Mouse (Mus musculus) lung, postnatal 25 days (tissue): ENCODE results near the gene Cep85l.

Source experiments
- DNase-seq: peaks from one replicate; pipeline ENCODE4 v3.0.0; 2022; ENCODE audit warnings: low spot score

Cep85l gene

GRCm38 (mm10) chr10:53379709-53380106 lies at the start of gene Cep85l:
Gene Cep85l, minus strand, starts transcription at chr10:53379947.
- DNase-seq, result peak; percentile 88

GRCm38 (mm10) chr10:53428695-53429447 lies 49.1 kb upstream of the Cep85l start:
- DNase-seq, result no peak

GRCm38 (mm10) chr10:53426524-53426923 lies 46.8 kb upstream of the Cep85l start:
- no peak for DNase-seq

DNA sequence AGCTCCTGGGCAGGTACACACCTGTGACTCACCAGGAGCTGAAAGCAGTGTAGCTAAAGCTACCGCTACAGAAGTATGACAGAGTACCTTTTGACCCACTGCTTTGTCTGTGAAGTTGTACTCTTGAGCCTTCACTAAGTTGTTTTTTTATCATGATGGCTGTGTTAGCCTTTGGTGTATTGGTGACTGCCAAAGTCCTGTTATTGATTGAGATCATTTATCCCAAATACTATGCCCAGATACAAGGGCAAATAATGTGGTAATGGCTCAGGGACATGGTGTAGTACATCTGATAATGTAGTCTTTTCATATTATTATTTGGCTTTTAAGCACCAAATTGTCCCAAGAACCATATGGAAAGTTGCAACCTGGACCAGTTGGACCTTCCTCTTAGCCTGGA lies 43.3 kb upstream of the Cep85l start:
- no peak for DNase-seq

DNA sequence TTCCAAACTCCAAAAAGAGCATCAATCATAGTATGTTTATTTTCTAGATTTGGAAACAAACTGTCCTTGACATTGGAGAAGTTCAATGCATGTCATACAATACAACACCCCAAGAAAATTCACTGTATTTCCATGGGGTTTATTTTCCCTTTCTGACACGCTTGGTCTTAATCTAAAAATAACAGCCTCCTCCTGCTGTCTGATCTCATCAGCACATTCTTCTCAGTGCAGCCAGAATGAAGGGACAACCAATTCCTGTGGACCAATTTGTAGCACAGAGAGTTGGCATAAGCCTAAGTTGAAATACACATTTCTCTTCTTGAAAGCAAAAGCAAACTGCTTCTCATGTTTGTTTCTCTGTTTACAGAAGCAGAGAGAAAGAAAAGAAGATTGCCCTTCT lies 42.5 kb upstream of the Cep85l start:
- DNase-seq, result peak; percentile 24

- no peak for DNase-seq
Measured at GRCm38 (mm10) chr10:53421613-53422012, 41.9 kb upstream of the Cep85l start.

DNA sequence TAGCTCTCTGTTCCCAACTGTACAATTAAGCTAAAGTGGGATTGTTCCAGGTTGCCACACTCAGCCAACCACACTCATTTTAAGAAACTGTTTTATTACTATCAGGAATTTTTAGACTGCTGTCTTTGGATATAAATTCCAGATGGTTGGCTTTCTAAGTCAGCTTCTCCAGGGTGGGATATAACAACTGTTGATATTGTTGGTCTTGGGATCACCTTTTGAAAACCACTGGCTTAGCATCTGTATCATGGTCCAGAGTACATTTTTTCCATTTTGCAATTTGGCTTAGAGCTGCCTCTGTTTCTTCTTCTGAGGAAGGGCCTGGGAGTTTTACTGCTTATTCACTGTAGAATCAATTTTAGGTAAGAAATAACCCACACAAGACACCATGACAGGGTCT lies 40.3 kb upstream of the Cep85l start:
- DNase-seq, result no peak

GRCm38 (mm10) chr10:53419139-53419935 lies 39.6 kb upstream of the Cep85l start:
- DNase-seq, result no peak

DNA sequence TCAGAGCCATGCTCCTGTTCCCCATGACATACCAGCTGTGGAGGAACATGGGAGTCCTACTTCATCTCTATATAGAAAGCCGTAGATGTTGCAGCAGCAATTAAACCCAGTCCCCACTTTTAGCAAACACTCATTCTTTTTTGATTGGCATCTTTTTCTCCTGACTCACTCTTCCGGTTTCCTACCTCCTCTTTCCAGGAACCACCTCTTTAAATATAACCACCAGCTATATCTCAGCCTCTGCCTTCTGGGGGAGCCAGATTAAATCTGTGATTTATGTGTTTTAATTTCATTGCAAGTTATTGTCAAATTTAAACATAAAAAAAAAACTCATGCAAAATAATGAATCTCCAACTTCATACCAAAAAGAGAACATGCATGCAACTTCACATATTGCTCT lies 37.3 kb upstream of the Cep85l start:
- no peak for DNase-seq

GRCm38 (mm10) chr10:53416152-53416712 lies 36.5 kb upstream of the Cep85l start:
- DNase-seq, result no peak

GRCm38 (mm10) chr10:53415252-53415651 lies 35.5 kb upstream of the Cep85l start:
- DNase-seq, result no peak

DNA sequence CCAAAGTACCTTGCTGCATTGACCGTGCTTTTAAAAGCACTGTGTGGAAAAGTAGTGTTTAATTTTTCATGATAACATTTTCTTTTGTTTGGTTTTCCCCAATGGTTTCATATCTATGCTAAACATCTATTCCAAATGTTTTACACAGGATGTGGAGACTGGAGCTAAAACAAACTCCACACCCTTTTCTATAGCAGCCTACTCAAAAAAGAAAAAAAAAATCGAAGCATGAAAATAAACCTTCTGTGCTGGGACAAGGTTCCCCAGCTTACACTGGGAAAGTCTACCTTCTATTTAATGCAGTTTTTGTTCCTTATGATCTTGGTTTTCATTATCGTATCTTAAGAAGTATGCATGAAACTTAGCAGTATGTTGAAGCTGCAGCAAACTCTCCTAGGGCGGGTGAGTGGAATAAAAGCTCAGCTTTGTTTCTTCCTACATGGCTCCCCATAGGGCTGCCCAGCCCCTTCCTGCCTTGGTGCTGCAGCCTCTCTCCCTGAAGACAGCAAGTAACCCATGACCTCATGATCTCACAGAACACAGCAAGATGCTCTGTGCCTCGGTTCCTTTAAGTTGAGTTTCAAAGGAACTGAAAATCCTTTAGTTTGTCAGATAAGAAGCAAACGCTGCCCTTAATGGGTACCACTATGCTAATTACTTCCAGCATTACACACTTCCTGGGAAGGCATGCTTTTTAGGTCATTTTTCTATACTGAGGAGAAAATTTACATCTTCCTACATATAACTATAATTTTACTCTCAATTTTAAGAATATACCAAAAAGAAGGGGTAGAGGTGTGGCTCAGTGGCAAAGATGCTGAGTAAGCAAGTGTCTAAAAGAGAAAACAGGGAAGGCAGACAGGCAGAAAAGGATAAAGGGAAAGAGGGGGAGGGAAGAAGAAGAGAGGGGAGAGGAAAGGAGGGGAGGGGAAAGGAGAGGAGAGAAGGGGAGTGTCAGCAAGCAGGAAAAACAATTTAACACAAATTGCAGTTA lies 34.6 kb upstream of the Cep85l start:
- DNase-seq, result peak; percentile 36

DNA sequence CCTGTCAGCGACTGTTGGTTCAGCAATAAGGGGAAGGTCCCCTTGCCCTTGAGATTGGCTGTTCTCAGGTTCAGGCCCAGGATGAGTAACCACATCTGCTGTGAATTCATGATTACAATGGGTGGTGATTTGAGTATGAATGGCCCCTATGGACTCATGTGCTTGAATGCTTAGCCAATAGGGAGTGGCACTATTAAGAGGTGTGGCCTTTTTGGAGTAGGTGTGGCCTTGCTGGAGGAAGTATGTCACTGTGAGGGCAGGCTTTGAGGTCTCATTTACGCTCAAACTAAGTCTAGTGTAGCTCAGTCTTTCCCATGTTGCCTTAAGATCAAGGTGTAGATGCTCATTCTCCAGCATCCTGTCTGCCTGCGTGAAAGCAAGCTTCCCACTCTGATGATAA lies 33.2 kb upstream of the Cep85l start:
- no peak for DNase-seq

DNA sequence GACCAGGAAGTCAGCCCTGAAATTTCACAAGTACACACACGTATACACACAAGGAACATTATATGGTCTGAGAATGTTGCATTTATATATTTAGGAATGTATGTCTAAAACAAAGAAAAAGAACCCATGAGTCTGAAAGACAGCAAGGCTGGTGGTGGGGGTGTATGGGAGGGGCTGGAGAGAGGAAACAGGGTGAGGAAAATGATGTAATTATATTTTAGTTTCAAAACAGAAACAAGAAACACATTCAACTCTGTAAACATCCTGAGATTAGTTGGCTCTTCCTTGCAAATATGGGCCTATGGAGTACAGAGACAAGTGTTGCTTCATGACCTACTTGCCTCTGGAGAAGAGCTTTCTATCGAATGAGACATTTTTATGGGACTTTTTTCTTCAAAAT lies 32.4 kb upstream of the Cep85l start:
- peak; percentile 57 for DNase-seq

DNA sequence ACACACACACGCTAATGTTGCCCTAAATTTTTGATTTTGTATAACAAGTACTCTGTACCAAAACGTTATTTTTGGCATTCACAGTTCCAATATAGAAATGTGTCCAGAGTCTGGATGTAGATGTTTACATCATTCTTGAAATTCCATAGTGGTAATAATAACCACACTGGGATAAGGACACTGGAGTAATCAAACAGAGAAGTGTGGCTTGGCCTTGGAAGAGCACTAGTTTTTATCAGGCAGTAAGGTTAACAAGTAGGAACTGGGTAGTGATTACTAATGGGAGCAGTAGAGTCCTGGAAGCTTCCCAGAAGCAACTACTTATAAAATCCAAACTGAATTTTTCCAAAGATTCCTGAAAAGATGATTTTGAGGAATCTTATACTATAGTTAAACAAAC lies 31.1 kb upstream of the Cep85l start:
- no peak for DNase-seq

DNA sequence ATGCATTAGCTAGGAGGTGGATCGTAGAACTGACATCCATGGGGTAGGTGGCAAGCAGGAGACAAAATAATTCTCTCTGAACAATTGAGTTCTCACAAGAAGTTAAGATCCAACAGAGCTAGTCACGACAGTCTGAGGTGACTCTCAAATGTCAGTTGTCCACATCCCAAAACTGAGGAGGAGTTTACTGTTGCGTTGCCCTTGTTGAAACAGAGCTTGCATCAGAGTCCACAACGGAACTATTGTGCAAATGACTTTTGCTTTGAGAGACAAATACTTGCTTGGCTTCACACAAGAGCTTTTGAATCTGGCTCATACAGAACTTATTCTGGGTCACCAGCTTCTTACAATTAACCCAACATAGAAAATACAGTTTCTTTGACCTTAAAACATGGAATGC lies 27.7 kb upstream of the Cep85l start:
- peak; percentile 35 for DNase-seq

DNA sequence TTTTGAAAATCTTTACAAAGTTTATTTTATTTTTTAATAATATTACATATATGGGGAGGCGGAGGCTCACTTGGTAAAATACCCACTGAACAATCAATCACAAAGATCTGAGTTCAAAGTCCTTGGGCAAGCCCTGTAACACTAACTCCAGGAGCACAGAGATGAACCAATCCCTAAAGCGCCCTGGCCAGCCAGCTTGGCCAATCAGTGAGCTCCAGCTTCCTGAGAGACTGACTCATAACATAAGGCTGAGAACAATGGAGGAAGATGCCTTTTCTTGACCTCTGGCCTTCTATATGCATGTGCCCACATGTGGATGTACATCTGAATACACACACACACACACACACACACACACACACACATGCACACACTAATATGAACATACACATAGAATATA lies 27.1 kb upstream of the Cep85l start:
- DNase-seq, result no peak

GRCm38 (mm10) chr10:53402293-53402692 lies 22.5 kb upstream of the Cep85l start:
- no peak for DNase-seq

DNA sequence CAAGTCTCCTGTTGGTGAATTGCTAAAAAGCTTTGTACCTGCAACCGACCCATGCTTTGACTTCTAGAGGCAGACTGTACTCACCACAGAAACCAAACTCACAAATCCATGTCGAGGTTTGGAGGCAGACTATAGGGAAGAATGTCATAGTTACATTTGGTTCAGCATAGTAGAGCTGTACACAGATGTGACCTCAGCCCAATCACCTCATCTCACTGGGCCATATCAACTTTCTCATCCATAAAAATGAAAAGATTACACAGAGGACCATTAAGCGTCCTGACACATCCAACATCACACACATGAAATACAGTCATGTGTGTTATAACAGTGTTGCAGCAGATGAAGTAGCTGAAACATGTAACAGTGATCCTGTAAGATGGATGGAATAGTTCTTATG lies 19.3 kb upstream of the Cep85l start:
- no peak for DNase-seq

DNA sequence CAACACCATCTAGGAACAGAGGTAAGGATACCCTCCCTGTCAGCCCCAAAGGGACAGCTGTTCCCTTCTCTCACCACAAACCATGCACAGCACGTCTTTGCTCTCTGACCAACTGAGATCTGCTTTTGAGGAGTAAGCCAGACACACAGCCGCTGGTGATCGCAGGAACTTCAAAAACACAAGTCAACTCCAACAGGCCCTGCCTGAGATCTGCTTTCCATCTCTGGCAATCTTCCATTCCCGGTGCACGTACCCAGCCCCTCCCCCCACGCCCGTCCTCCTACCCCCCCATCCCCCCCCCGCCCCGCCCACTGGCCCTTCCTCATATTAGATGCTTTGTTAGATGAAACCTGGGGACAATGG lies 18.8 kb upstream of the Cep85l start:
- peak; percentile 37 for DNase-seq

DNA sequence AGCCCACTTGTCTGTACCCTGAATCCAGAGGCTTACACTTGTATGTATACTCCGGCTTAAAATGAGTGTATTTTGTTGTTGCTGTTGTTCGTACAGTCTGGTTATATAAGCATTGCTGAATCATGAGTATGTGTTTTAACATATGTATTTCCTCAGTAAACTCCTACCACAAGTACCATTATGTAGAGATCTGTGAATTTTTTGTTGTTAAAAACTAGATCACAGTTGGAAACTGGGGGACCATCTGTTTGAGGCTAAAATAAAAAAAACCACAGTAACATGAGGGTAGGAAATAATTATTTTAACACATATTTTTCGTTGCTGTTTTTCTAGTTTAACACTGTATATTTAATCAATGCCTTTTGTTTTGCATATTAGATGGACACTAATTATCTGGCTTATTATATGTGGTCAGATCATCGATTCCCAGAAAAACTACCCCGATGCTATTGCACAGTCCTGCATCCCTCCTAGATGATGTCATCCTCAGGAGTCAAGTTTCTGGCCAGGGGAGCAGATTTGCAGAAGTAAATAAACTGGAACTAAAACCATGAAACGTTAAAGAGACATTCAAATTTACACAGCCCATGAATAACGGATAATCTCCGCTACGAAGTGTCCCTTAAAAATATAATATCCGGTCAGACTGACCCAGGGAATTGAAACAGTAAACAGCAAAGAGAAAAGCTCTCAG lies 18.2 kb upstream of the Cep85l start:
- no peak for DNase-seq
